Mouse (Mus musculus): Measurements from ENCODE around the gene Map1lc3a.

The Map1lc3a gene

GRCm38 (mm10) chr2:155276195-155276594 is at the start of gene Map1lc3a:
Gene Map1lc3a (plus strand): TSS chr2:155276297.
- DNase-seq (ENCODE audit: low spot score in 2 of 2) = peak; percentile 96 to 97

- no peak for DNase-seq (ENCODE audit: low spot score in 2 of 2)
These were observed 40.2 kb upstream of the Map1lc3a start for GRCm38 (mm10) chr2:155235746-155236361.

DNA sequence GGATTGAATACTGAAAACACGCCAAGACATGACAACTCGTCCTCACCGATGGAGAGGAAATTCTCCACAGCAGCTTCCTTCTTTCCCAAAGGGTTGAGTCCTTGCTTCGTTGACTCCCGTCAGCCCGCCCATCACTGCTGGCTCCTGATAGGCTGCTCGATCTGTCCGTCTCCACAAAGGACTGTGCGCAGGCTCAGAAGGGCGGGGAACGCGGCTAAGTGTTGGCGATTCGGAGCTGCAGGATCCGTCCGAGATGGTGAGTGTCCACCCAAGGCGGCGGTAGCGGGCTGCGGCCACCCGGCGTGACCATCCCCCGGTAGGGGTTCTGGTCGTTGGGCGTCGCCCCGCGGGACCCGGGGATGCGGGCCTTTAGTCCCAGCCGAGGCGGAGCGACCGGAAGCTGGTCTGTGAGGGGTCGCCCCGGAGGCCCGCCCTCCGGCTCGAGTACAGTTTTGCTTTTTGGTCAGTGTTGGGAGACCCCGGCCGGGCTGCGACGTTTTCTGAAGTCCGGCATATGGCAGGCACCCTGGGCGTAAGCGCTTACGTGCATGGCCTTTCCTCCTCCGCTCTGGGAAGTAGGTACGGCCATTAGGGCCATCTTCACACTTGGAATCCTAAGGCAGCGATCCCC is 39.6 kb upstream of the Map1lc3a start, which contains the start of gene Dynlrb1:
Gene Dynlrb1 (plus strand): TSS at position 172 of the 631 bp plus-strand sequence.
- peak; percentile 91 to 92 for DNase-seq (ENCODE audit: low spot score in 2 of 2)

DNA sequence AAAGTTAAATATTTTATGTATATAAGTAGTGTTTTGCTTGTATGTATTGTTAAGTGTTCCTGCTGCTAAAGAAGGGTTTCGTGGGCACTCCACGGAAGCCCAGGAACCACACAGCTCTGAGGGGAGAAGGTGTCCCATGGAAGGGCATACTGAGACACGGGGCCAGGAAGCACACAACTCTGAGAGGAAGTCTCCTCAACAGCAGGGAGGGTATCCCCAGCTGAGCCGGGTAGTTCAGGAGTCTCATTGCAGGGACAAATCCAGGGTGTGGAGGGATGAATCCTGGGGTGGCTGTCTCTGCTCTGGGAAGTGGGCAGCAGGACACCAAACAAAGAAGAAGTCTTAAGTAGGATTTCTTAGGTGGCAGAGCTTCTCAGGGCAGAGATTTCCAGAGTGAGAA is 38.8 kb upstream of the Map1lc3a start:
- no peak for DNase-seq (ENCODE audit: low spot score in 2 of 2)

DNA sequence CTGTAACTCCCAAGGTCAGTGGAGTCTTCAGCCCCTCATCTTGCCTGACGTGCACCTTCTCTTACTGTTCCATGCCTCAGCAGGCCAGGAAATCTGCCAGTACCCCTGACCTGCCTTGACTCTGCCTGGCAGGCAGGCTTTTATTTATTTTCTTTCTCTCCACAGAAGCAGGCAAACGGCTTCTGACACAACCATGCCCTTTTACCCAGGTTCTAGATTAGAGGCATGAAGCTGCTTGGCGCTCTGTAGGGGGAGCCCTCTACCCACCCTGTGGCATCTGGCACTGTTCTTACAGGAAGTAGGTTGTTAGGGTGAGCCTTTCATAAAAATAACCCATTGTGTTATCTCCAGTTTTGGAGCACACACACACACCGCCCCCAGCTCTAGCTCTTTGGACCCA is 35.2 kb upstream of the Map1lc3a start:
- DNase-seq (ENCODE audit: low spot score in 2 of 2) = peak in 1 of 2 experiments; percentile 46

DNA sequence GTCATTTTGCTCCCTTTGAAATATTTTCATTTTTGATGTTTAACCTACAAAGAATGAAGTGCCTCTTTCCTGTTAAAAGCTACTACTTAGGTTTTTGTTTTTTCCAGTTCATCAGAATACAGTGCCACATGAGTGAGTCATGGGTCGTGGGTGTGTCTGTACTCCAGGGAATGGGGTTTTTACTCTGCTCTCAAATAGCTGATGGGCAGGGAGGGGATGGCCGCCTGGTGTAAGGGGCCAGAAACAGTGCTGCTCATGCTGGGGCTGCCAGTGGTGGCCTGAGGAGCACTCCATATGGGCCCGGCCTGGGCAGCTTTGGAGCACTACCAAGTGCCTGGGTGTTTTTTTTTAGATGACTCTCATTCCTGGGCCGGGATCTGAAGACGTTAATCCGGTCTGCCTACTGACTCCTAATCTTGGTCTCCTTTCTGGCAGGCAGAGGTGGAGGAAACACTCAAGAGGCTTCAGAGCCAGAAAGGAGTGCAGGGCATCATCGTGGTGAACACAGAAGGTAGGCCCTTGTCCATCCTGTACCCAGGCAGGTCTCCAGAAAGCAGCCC is 33.7 kb upstream of the Map1lc3a start:
- no peak for DNase-seq (ENCODE audit: low spot score in 2 of 2)

GRCm38 (mm10) chr2:155246231-155246630 is 29.9 kb upstream of the Map1lc3a start:
- DNase-seq (ENCODE audit: low spot score in 2 of 2) = no peak

- no peak for DNase-seq (ENCODE audit: low spot score in 2 of 2)
These were observed 27.9 kb upstream of the Map1lc3a start for GRCm38 (mm10) chr2:155248206-155248605.

GRCm38 (mm10) chr2:155248718-155249117 is 27.4 kb upstream of the Map1lc3a start:
- no peak for DNase-seq (ENCODE audit: low spot score in 2 of 2)

- DNase-seq (ENCODE audit: low spot score in 2 of 2) = no peak
These were observed 26.5 kb upstream of the Map1lc3a start for GRCm38 (mm10) chr2:155249588-155249987.

GRCm38 (mm10) chr2:155265526-155265925 is 10.6 kb upstream of the Map1lc3a start:
- DNase-seq (ENCODE audit: low spot score in 2 of 2) = no peak

GRCm38 (mm10) chr2:155266896-155267295 is 9.2 kb upstream of the Map1lc3a start:
- no peak for DNase-seq (ENCODE audit: low spot score in 2 of 2)

DNA sequence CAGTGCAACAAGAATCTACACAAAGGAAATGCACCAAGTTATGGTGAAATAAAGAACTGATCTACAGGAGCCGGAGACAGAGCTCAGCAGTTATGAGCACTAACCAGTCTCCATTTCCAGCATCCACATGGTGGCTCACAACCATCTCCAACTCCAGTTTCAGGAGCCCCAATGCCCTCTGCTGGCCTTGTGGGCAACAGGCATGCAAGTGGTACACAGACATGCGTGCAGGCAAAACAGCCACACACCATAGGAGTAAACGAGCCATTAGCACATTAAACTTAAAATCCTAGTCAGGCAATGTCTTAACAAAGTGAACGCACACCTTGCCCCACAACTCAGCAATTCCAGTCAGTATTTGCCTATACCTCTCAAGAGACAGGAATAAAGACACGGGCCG is 4.1 kb upstream of the Map1lc3a start:
- no peak for DNase-seq (ENCODE audit: low spot score in 2 of 2)

DNA sequence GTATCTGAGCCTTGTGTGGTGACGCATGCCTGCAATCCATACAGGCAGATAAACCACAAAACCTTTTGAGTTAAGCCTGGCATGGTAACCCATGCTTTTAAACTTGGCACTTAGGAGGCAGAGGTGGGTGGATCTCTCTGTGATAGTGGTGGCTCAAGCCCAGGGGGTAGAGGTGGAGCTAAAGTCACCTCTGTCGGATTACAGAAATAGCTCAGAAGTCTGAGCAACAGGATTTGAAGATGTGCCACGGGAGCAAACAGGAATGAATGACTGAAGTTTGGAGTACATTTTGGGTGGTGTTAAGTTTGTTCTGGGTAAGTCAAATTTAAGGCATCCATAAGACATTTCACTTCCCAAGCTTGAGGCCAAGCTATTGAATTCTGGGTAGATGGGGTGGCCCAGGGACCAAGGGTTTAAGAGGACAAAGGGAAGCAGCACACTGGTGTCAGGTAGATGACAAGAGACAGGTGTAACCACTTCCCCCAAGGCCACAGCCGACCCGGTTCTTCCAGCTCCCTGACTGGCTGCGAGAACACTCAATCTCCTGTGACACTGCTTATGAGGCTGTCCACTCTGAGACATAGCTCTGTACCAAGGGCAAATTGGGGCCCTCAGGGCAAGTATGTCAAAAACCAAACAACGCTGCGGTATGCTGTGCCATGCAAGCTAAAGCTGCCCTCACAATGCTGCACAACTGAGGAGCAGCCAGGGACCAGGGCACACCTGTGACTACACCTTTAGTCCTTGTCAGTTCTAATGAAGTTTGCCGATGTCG is 3.5 kb upstream of the Map1lc3a start:
- DNase-seq (ENCODE audit: low spot score in 2 of 2) = no peak

- DNase-seq (ENCODE audit: low spot score in 2 of 2) = no peak
These were observed 2.5 kb upstream of the Map1lc3a start for GRCm38 (mm10) chr2:155273603-155274002.

DNA sequence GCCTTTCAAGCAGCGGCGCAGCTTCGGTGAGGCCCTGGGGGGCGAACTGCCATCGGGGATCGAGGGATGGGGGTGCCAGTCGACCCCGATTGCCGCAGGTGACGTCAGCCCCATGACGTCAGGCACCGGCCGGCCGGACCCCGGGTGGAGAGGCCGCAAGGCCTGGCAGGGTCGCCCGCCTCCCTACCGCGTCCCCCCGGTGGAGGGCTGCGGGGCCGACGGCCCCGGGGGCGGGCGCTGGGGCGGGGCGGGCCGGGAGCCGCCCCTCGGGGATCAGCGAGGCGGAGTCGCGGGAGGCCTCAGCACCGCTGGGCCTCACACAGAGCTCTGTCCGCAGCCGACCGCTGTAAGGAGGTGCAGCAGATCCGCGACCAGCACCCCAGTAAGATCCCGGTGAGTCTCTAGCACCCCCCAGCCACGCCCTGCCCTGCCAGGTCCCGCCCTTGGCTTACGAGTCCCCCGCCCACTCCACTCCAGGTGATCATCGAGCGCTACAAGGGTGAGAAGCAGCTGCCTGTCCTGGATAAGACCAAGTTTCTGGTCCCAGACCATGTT is 601 bp downstream of the Map1lc3a start:
- DNase-seq (ENCODE audit: low spot score in 2 of 2) = peak; percentile 57 to 64

- DNase-seq (ENCODE audit: low spot score in 2 of 2) = no peak
These were observed 1.6 kb downstream of the Map1lc3a start for GRCm38 (mm10) chr2:155277721-155278120.

DNA sequence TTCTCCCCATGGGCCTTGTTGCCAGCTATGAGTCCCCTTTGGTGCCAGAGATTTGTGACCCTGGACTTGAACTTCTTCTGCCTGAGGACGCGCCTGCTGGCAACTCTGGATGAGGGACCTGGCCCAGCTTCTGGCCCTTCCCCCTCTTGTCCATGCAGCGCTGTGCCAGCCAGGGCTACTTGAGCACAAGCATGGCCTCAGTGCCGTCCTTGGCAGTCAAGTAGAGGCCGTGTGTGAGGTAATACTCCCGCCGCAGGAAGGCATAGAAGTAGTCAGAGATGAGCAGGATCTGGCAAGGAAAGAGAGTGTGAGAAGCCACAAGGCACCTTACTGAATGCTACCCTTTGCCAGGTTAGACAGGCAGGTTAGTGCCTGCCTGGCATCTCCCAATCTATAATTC is 2.3 kb downstream of the Map1lc3a start:
- no peak for DNase-seq (ENCODE audit: low spot score in 2 of 2)

- DNase-seq (ENCODE audit: low spot score in 2 of 2) = no peak
These were observed 3.1 kb downstream of the Map1lc3a start for GRCm38 (mm10) chr2:155279163-155279562.

GRCm38 (mm10) chr2:155280116-155280515 is 4.0 kb downstream of the Map1lc3a start:
- DNase-seq (ENCODE audit: low spot score in 2 of 2) = no peak

DNA sequence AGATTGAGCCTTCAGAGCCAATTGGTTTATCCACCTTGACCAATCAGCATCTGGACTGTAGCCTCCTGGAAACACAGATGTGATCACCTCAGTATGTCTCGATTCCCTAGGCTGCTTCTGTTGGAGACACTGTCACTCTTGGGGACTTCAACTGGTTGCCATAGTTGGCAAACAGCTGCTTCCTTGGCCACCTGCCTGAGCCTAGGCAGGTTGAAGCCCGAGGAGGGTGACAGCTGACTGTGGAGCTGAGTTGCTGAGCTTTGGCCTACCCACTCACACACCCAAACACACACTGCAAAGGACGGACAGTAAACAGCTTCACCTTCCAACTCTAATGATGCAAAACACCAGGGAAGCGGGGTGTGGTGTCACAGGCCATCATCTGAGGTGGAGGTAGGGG is 7.7 kb downstream of the Map1lc3a start:
- DNase-seq (ENCODE audit: low spot score in 2 of 2) = no peak

DNA sequence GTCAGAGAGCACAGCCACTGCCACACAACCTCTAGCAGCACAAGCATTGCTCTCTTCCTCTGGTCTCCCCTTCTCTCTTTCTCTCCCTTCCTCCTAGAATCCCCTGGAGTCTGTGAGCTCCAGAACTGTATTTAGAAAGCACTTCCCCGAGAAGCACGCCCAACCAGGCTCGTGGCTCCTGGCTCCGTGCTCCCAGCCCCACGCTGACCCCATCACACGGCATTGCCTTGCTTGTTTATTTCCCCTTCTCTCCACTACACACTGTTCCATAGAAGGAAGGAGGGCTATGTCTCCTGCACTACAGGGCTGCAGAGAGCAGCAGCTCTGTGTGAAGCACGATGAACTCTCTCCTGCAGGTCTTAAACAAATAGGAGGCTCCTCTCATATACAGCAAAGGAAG is 8.6 kb downstream of the Map1lc3a start:
- no peak for DNase-seq (ENCODE audit: low spot score in 2 of 2)
